Mouse (Mus musculus) cerebellum, adult 2 months (tissue): ENCODE results near the gene Rab5if.

ENCODE experiments used
- CTCF ChIP-seq: fragments of 200-500 bp; IDR thresholded peaks from 2 replicates; pipeline ENCODE4 v1.5.1; 2011; ENCODE audit warnings: low read depth, mild to moderate bottlenecking, control low read depth, low read length, moderate library complexity, borderline replicate concordance; ENCODE audit not compliant: insufficient read depth
- POLR2A ChIP-seq: fragments of 200-500 bp; IDR thresholded peaks from 2 replicates; pipeline ENCODE4 v1.6.1; 2011; ENCODE audit warnings: low read length, control low read depth, borderline replicate concordance; ENCODE audit not compliant: insufficient read depth

- TF ChIP-seq CTCF, result no peak
- no peak for TF ChIP-seq POLR2A
Measured at GRCm38 (mm10) chr2:156894496-156895265, 31.8 kb downstream of the Rab5if start.
